Mouse (Mus musculus): ENCODE data around the gene Psmd3.

Psmd3 gene

GRCm38 (mm10) chr11:98693201-98693600 lies 10.8 kb downstream of the Psmd3 start:
- DNase-seq, result no peak

- no peak for DNase-seq
Observed at GRCm38 (mm10) chr11:98693746-98694145, 11.4 kb downstream of the Psmd3 start.

- no peak for DNase-seq
Observed at GRCm38 (mm10) chr11:98694301-98694700, 11.9 kb downstream of the Psmd3 start.

- no peak for DNase-seq
Observed at GRCm38 (mm10) chr11:98695408-98695807, 13.1 kb downstream of the Psmd3 start.

- no peak for DNase-seq
Observed at GRCm38 (mm10) chr11:98696454-98697216, 14.3 kb downstream of the Psmd3 start.

- no peak for DNase-seq
Observed at GRCm38 (mm10) chr11:98697225-98697624, 14.9 kb downstream of the Psmd3 start.

GRCm38 (mm10) chr11:98698849-98699640 lies 16.7 kb downstream of the Psmd3 start:
- DNase-seq, result no peak

GRCm38 (mm10) chr11:98699911-98700310 lies 17.6 kb downstream of the Psmd3 start:
- DNase-seq, result peak; percentile 84

GRCm38 (mm10) chr11:98701213-98701670 lies 18.9 kb downstream of the Psmd3 start, which contains the start of gene Csf3:
Csf3 (plus strand) TSS chr11:98701263.
- DNase-seq, result no peak

GRCm38 (mm10) chr11:98702323-98702722 lies 20.0 kb downstream of the Psmd3 start:
- no peak for DNase-seq

GRCm38 (mm10) chr11:98705021-98705420 lies 22.7 kb downstream of the Psmd3 start:
- no peak for DNase-seq

GRCm38 (mm10) chr11:98707401-98708281 lies 25.3 kb downstream of the Psmd3 start:
- peak; percentile 85 for DNase-seq

- peak; percentile 51 for DNase-seq
Observed at GRCm38 (mm10) chr11:98708282-98708956, 26.1 kb downstream of the Psmd3 start.

- peak; percentile 80 for DNase-seq
Observed at GRCm38 (mm10) chr11:98709001-98709741, 26.8 kb downstream of the Psmd3 start.

- peak; percentile 89 for DNase-seq
Observed at GRCm38 (mm10) chr11:98710416-98711045, 28.2 kb downstream of the Psmd3 start.

- no peak for DNase-seq
Observed at GRCm38 (mm10) chr11:98711046-98711434, 28.7 kb downstream of the Psmd3 start.

- DNase-seq, result peak; percentile 57
Observed at GRCm38 (mm10) chr11:98712009-98712408, 29.7 kb downstream of the Psmd3 start.

GRCm38 (mm10) chr11:98713703-98714102 lies 31.3 kb downstream of the Psmd3 start:
- DNase-seq, result no peak

- no peak for DNase-seq
Observed at GRCm38 (mm10) chr11:98715946-98716345, 33.6 kb downstream of the Psmd3 start.

- peak; percentile 77 for DNase-seq
Observed at GRCm38 (mm10) chr11:98717904-98718303, 35.5 kb downstream of the Psmd3 start.

- no peak for DNase-seq
Observed at GRCm38 (mm10) chr11:98720756-98721155, 38.4 kb downstream of the Psmd3 start.
